Mouse (Mus musculus) C2C12 (cell line): ENCODE measurements around the gene Gm13285.
"Not testable (repeated sequence)": the region's sequence is repeated elsewhere in the genome, so short reads cannot be mapped to it uniquely, and the experiment has no call there.

Experiments used
- CTCF ChIP-seq: IDR thresholded peaks from one replicate; pipeline ENCODE4 v1.5.1; 2011; ENCODE audit not compliant: control insufficient read depth, insufficient read depth, insufficient read length
- MAX ChIP-seq: IDR thresholded peaks from one replicate; pipeline ENCODE4 v1.6.1; 2011; ENCODE audit warnings: mild to moderate bottlenecking, control low read depth
- MYOD1 ChIP-seq: IDR thresholded peaks from one replicate; pipeline ENCODE4 v1.6.1; 2011; ENCODE audit warnings: low read depth; ENCODE audit not compliant: control insufficient read depth, insufficient read length

DNA sequence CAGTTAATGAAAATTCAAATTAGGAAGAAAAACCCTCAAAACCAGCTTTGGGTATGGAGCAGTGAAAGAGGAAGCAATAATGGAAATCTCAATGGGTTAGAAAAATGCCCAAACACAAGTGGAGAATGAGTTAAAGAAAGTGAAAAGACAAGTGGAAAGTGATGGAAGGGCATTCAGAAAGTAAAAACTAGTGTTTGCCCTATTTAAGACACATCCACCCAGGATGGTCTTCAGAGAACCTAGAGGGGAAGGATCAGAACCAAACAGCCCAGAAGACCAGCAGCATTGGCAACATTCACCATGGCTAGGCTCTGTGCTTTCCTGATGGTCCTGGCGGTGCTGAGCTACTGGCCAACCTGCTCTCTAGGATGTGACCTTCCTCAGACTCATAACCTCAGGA, 35.8 kb downstream of the Gm13285 start, which contains the start of gene Ifna5:
- TF ChIP-seq MYOD1, CTCF, MAX: not testable (repeated sequence)
